ENCODE assay signal across 17 mouse cellular contexts in the genomic region with DNA sequence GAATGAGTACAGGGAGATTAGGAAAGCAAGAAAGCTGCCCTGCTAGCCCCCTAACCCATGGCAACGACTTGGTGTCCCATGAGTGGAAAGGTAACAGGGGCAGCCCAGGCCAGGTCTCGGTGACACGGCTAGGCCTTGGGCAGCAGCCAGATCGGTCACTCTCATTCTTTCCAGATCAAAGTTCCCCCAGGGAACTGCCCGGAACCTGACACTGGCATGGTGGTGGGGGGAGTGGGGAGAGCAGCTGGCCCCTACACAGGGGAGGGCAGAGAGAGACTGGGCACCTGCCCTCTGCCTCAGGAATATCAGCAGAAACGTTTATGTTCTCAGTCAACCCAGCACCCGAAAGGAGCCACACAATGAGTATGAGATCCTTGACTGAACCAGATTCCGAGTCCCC. TPM values are rescaled to one million over a fixed set of nuclear protein-coding genes. Genes with fewer than 3 reads are reported as not detected.
A peak's percentile ranks its signal among the peaks of the same experiment; 100 is the strongest.
DNase-seq lines count a peak whose midpoint lies in the region; ATAC-seq and TF ChIP-seq lines count a peak whose summit lies in the region.
"Had no signal": no experiment of that assay in that cellular context is flagged by ENCODE, and none has a peak within 500 bp of the region (broad histone marks: within the 10 kb centered on the region; RNA-seq: fewer than 3 reads in every experiment).

No protein-coding gene starts in this region.

- H3K36me3 ChIP-seq in forebrain, embryonic 10.5 days (replicated peaks): no peaks in the 10 kb centered on the region
- no peaks in the 10 kb centered on the region for H3K36me3 ChIP-seq in forebrain, embryonic 15.5 days
- no peaks in the 10 kb centered on the region for H3K36me3 ChIP-seq in liver, adult 2 months (ENCODE audit: control insufficient read depth, insufficient read depth, low read length)
- H3K36me3 ChIP-seq in liver, embryonic 12.5 days: no peaks in the 10 kb centered on the region
- H3K36me3 ChIP-seq in limb, embryonic 12.5 days: no peaks in the 10 kb centered on the region
- H3K36me3 ChIP-seq: limb, embryonic 15.5 days; stomach, embryonic 15.5 days had no signal

- H3K9me3 ChIP-seq in forebrain, embryonic 10.5 days: no peaks in the 10 kb centered on the region
- H3K9me3 ChIP-seq in forebrain, embryonic 15.5 days: no peaks in the 10 kb centered on the region
- H3K9me3 ChIP-seq in liver, embryonic 12.5 days (replicated peaks): no peaks in the 10 kb centered on the region
- H3K9me3 ChIP-seq in limb, embryonic 12.5 days: no peaks in the 10 kb centered on the region
- H3K9me3 ChIP-seq: limb, embryonic 15.5 days; stomach, embryonic 15.5 days had no signal

- no peaks in the 10 kb centered on the region for H3K79me2 ChIP-seq in liver, adult 2 months (ENCODE audit: control insufficient read depth, insufficient read depth, low read length)

- no peak overlapping the region for H3K4me2 ChIP-seq in forebrain, embryonic 15.5 days (replicated peaks)
- no peak overlapping the region for H3K4me2 ChIP-seq in liver, embryonic 12.5 days
- no peak overlapping the region for H3K4me2 ChIP-seq in limb, embryonic 12.5 days
- H3K4me2 ChIP-seq: limb, embryonic 15.5 days; midbrain, embryonic 11.5 days; stomach, embryonic 15.5 days had no signal

- no peak for TF ChIP-seq POLR2A in liver, adult 2 months (IDR thresholded peaks at IDR 0.05; ENCODE audit: extremely low read depth, insufficient read depth, low read length)
- TF ChIP-seq POLR2A in lung, adult 2 months (IDR thresholded peaks at IDR 0.05; ENCODE audit: borderline replicate concordance, extremely low read depth, low read depth, low read length): no peak

- no peak for TF ChIP-seq CTCF in liver, adult 2 months (IDR thresholded peaks at IDR 0.05; ENCODE audit: low read depth, low read length)
- TF ChIP-seq CTCF in lung, adult 2 months (IDR thresholded peaks at IDR 0.05; ENCODE audit: insufficient read depth, low read length): no peak

- ATAC-seq in forebrain, embryonic 15.5 days (replicated peaks): no peak
- ATAC-seq in liver, embryonic 12.5 days: no peak
- ATAC-seq in limb, embryonic 12.5 days (ENCODE audit: insufficient number of reproducible peaks, insufficient read depth, low FRiP score, low TSS enrichment, low read depth): no peak
- ATAC-seq: forebrain, postnatal 0 days; inflammation-experienced regulatory T-cells, adult 6 months had no signal

- DNase-seq in forebrain, embryonic 10.5 days (ENCODE audit: extremely low spot score, low spot score): no peak
- peak; percentile 58 for DNase-seq in liver, adult 2 months (ENCODE audit: extremely low read depth, low read depth, low spot score)
- DNase-seq in kidney, adult 8-10 months: peak; percentile 66 to 69
- no peak for DNase-seq in thymus, adult 18-20 months
- DNase-seq in lung, adult 2 months: no peak
- DNase-seq: B cell, adult 2 months; forebrain, postnatal 0 days; lung, postnatal 14 days; right cerebral cortex, postnatal 4 days; thymus, postnatal 36 days had no signal

- H3K27me3 ChIP-seq in forebrain, embryonic 10.5 days (ENCODE audit: poor library complexity, severe bottlenecking): peaks cover 15% of the 10 kb centered on the region
- H3K27me3 ChIP-seq in forebrain, embryonic 15.5 days: no peaks in the 10 kb centered on the region
- no peaks in the 10 kb centered on the region for H3K27me3 ChIP-seq in liver, adult 2 months (ENCODE audit: control insufficient read depth, insufficient read depth, low read length)
- peaks cover 28% of the 10 kb centered on the region for H3K27me3 ChIP-seq in liver, embryonic 12.5 days (replicated peaks)
- peaks cover 4% of the 10 kb centered on the region; the same call in 1 of the 2 replicates for H3K27me3 ChIP-seq in limb, embryonic 12.5 days
- H3K27me3 ChIP-seq: limb, embryonic 15.5 days; stomach, embryonic 15.5 days had no signal

- peaks cover 20% of the 10 kb centered on the region for H3K4me1 ChIP-seq in forebrain, embryonic 10.5 days
- no peaks in the 10 kb centered on the region for H3K4me1 ChIP-seq in forebrain, embryonic 15.5 days
- H3K4me1 ChIP-seq in liver, adult 2 months (ENCODE audit: control insufficient read depth, insufficient read depth, low read length): peaks cover 2% of the 10 kb centered on the region; the same call in 1 of the 2 replicates
- H3K4me1 ChIP-seq in liver, embryonic 12.5 days: peaks cover 49% of the 10 kb centered on the region
- peaks cover 24% of the 10 kb centered on the region for H3K4me1 ChIP-seq in limb, embryonic 12.5 days (replicated peaks)
- H3K4me1 ChIP-seq in lung, adult 2 months (ENCODE audit: control insufficient read depth, insufficient read depth, low read length): no peaks in the 10 kb centered on the region

- H3K4me3 ChIP-seq in forebrain, embryonic 10.5 days: no peak overlapping the region
- H3K4me3 ChIP-seq in forebrain, embryonic 15.5 days: no peak overlapping the region
- no peak overlapping the region for H3K4me3 ChIP-seq in liver, adult 2 months (ENCODE audit: insufficient read depth, low read depth, low read length)
- H3K4me3 ChIP-seq in liver, embryonic 12.5 days: no peak overlapping the region
- H3K4me3 ChIP-seq in limb, embryonic 12.5 days (replicated peaks): no peak overlapping the region
- H3K4me3 ChIP-seq in lung, adult 2 months (replicated peaks; ENCODE audit: extremely low read depth, low read depth, low read length): no peak overlapping the region
- H3K4me3 ChIP-seq: limb, embryonic 15.5 days; stomach, embryonic 15.5 days had no signal

- H3K27ac ChIP-seq in forebrain, embryonic 10.5 days: peak overlapping the region; percentile 72
- H3K27ac ChIP-seq in forebrain, embryonic 15.5 days (replicated peaks): no peak overlapping the region
- no peak overlapping the region for H3K27ac ChIP-seq in liver, adult 2 months (replicated peaks; ENCODE audit: insufficient read depth, low read depth, low read length)
- no peak overlapping the region for H3K27ac ChIP-seq in liver, embryonic 12.5 days
- H3K27ac ChIP-seq in limb, embryonic 12.5 days: peak overlapping the region; percentile 7; the same call in 1 of the 2 replicates
- H3K27ac ChIP-seq: stomach, embryonic 15.5 days had no signal

- WGBS in forebrain, embryonic 10.5 days: 47% methylated on average over 8 of the region's 8 CpGs
- 43% methylated on average over 8 of the region's 8 CpGs for WGBS in forebrain, embryonic 15.5 days
- WGBS in liver, adult 2 months: 39% methylated on average over 8 of the region's 8 CpGs
- 64% methylated on average over 8 of the region's 8 CpGs for WGBS in liver, embryonic 12.5 days (ENCODE audit: insufficient replicate concordance)
- WGBS in limb, embryonic 12.5 days: 44% methylated on average over 8 of the region's 8 CpGs
- 56% methylated on average over 8 of the region's 8 CpGs for WGBS in lung, adult 2 months

- H3K9ac ChIP-seq in forebrain, embryonic 15.5 days (replicated peaks): no peak overlapping the region
- H3K9ac ChIP-seq in liver, adult 2 months (ENCODE audit: low read depth, low read length): no peak overlapping the region
- H3K9ac ChIP-seq in liver, embryonic 12.5 days: no peak overlapping the region
- no peak overlapping the region for H3K9ac ChIP-seq in limb, embryonic 12.5 days (replicated peaks)
- H3K9ac ChIP-seq: forebrain, postnatal 0 days; limb, embryonic 15.5 days; stomach, embryonic 15.5 days had no signal

RNA-seq across cellular contexts. Expression of a gene that starts 6.7 kb away (rescaled TPM):
- polyA plus RNA-seq in forebrain, embryonic 10.5 days (2016; fragmentation: Nextera tagmentation; extraction: Ambion mirVana): 10.6 and 12.5 TPM in 2 replicates
- polyA plus RNA-seq in forebrain, embryonic 15.5 days (2015; fragmentation: Nextera tagmentation; extraction: Ambion mirVana): 5.3 and 5.4 TPM in 2 replicates
- 0.47 and 0.55 TPM in 2 replicates for total RNA-seq in liver, adult 2 months (2014; rRNA removed)
- 0.43 and 0.93 TPM in 2 replicates for polyA plus RNA-seq in liver, adult 2 months (2012; rRNA removed)
- polyA plus RNA-seq in liver, embryonic 12.5 days (2016; fragmentation: Nextera tagmentation; extraction: Ambion mirVana): 11.3 and 12.5 TPM in 2 replicates
- polyA plus RNA-seq in limb, embryonic 12.5 days (2016; fragmentation: Nextera tagmentation; extraction: Ambion mirVana): 25.7 and 29.0 TPM in 2 replicates
- 32.1 and 34.5 TPM in 2 replicates for polyA plus RNA-seq in lung, adult 2 months (2012; rRNA removed)
- polyA plus RNA-seq: inflammation-experienced regulatory T-cells, adult 6 months had no signal

RNA-seq across cellular contexts. Expression of a gene that starts 17.1 kb away (rescaled TPM):
- not detected in 2 replicates for polyA plus RNA-seq in forebrain, embryonic 10.5 days (2016; fragmentation: Nextera tagmentation; extraction: Ambion mirVana)
- polyA plus RNA-seq in forebrain, embryonic 15.5 days (2015; fragmentation: Nextera tagmentation; extraction: Ambion mirVana): not detected in 2 replicates
- total RNA-seq in liver, adult 2 months (2014; rRNA removed): 13.6 and 16.2 TPM in 2 replicates
- polyA plus RNA-seq in liver, adult 2 months (2012; rRNA removed): 33.7 and 44.3 TPM in 2 replicates
- 0.12 TPM in 1 of 2 replicates, not detected in the other for polyA plus RNA-seq in liver, embryonic 12.5 days (2016; fragmentation: Nextera tagmentation; extraction: Ambion mirVana)
- 0.15 and 0.36 TPM in 2 replicates for polyA plus RNA-seq in limb, embryonic 12.5 days (2016; fragmentation: Nextera tagmentation; extraction: Ambion mirVana)
- 2.9 and 7.0 TPM in 2 replicates for polyA plus RNA-seq in lung, adult 2 months (2012; rRNA removed)
- total RNA-seq: forebrain, postnatal 0 days had no signal
- polyA plus RNA-seq: forebrain, postnatal 0 days; inflammation-experienced regulatory T-cells, adult 6 months; midbrain, embryonic 11.5 days had no signal

RNA-seq across cellular contexts. Expression of a gene that starts 22.9 kb away (rescaled TPM):
- polyA plus RNA-seq in forebrain, embryonic 10.5 days (2016; fragmentation: Nextera tagmentation; extraction: Ambion mirVana): 248 and 256 TPM in 2 replicates
- 90.0 and 97.2 TPM in 2 replicates for polyA plus RNA-seq in forebrain, embryonic 15.5 days (2015; fragmentation: Nextera tagmentation; extraction: Ambion mirVana)
- total RNA-seq in liver, adult 2 months (2014; rRNA removed): 13.7 and 18.8 TPM in 2 replicates
- 14.8 and 21.6 TPM in 2 replicates for polyA plus RNA-seq in liver, adult 2 months (2012; rRNA removed)
- 174 and 192 TPM in 2 replicates for polyA plus RNA-seq in liver, embryonic 12.5 days (2016; fragmentation: Nextera tagmentation; extraction: Ambion mirVana)
- polyA plus RNA-seq in limb, embryonic 12.5 days (2016; fragmentation: Nextera tagmentation; extraction: Ambion mirVana): 173 and 176 TPM in 2 replicates
- polyA plus RNA-seq in lung, adult 2 months (2012; rRNA removed): 26.1 and 32.8 TPM in 2 replicates

RNA-seq across cellular contexts. Expression of a gene that starts 56.0 kb away (rescaled TPM):
- 5.1 and 5.3 TPM in 2 replicates for polyA plus RNA-seq in forebrain, embryonic 10.5 days (2016; fragmentation: Nextera tagmentation; extraction: Ambion mirVana)
- polyA plus RNA-seq in forebrain, embryonic 15.5 days (2015; fragmentation: Nextera tagmentation; extraction: Ambion mirVana): 6.2 and 10.9 TPM in 2 replicates
- not detected in 2 replicates for total RNA-seq in liver, adult 2 months (2014; rRNA removed)
- polyA plus RNA-seq in liver, adult 2 months (2012; rRNA removed): not detected in 2 replicates
- polyA plus RNA-seq in liver, embryonic 12.5 days (2016; fragmentation: Nextera tagmentation; extraction: Ambion mirVana): 0.08 and 0.12 TPM in 2 replicates
- polyA plus RNA-seq in limb, embryonic 12.5 days (2016; fragmentation: Nextera tagmentation; extraction: Ambion mirVana): 4.7 and 6.0 TPM in 2 replicates
- 4.8 and 8.3 TPM in 2 replicates for polyA plus RNA-seq in lung, adult 2 months (2012; rRNA removed)
- polyA plus RNA-seq: inflammation-experienced regulatory T-cells, adult 6 months had no signal

Comparison
In these comparisons a context has a peak if more than half of its experiments do, and no peak if none do; other contexts are left out.
1. H3K27ac ChIP-seq: peak in forebrain, embryonic 10.5 days (single experiment) and limb, embryonic 12.5 days (single experiment); none in forebrain, embryonic 15.5 days (single experiment), liver, adult 2 months (single experiment) and liver, embryonic 12.5 days (single experiment).
2. DNase-seq: peak in liver, adult 2 months (single experiment) and kidney, adult 8-10 months (2 of 2); none in forebrain, embryonic 10.5 days (single experiment), thymus, adult 18-20 months (0 of 2) and lung, adult 2 months (single experiment).